ENCODE assay signal across 8 mouse cellular contexts in genomic region chr13:51228862-51229770, GRCm38 (mm10). TPM values are rescaled to one million over a fixed set of nuclear protein-coding genes. Genes with fewer than 3 reads are reported as not detected.
DNase-seq lines count a peak whose midpoint lies in the region; ATAC-seq lines count a peak whose summit lies in the region.

No protein-coding gene starts in this region.

- no peaks in the 10 kb centered on the region for H3K27me3 ChIP-seq in heart, embryonic 10.5 days (ENCODE audit: insufficient read depth, poor library complexity, severe bottlenecking)
- no peaks in the 10 kb centered on the region for H3K27me3 ChIP-seq in forebrain, embryonic 14.5 days (replicated peaks; ENCODE audit: control insufficient read depth, insufficient read depth, low read length)

- H3K9ac ChIP-seq in forebrain, embryonic 14.5 days (ENCODE audit: low read length) = peak overlapping the region; percentile 21; the same call in 1 of the 2 replicates

- peaks cover 9% of the 10 kb centered on the region for H3K4me1 ChIP-seq in heart, embryonic 10.5 days
- peaks cover 10% of the 10 kb centered on the region; the same call in 1 of the 2 replicates for H3K4me1 ChIP-seq in forebrain, embryonic 14.5 days (ENCODE audit: control insufficient read depth, insufficient read depth, low read length)

- WGBS in heart, embryonic 10.5 days = 70% methylated on average over 30 of the region's 30 CpGs
- 5% methylated on average over 30 of the region's 30 CpGs for WGBS in forebrain, embryonic 14.5 days

- H3K4me3 ChIP-seq in heart, embryonic 10.5 days = no peak overlapping the region
- H3K4me3 ChIP-seq in forebrain, embryonic 14.5 days (ENCODE audit: low read depth, low read length) = no peak overlapping the region; the same call in 1 of the 2 replicates

- peak overlapping the region; percentile 37 for H3K4me2 ChIP-seq in forebrain, embryonic 14.5 days (ENCODE audit: low read length)

- ATAC-seq in forebrain, embryonic 14.5 days = peak; percentile 75
- no peak for ATAC-seq in monocyte, adult 5-6 weeks (replicated peaks; ENCODE audit: insufficient number of reproducible peaks, low FRiP score, low TSS enrichment, poor library complexity, severe bottlenecking)
- ATAC-seq in megakaryocyte-erythroid progenitor cell, adult 5-6 weeks (replicated peaks; ENCODE audit: low FRiP score, low TSS enrichment, poor library complexity, severe bottlenecking) = no peak

- H3K27ac ChIP-seq in heart, embryonic 10.5 days = 0 out of 2 replicates have a peak overlapping the region, but pooled peaks have one; percentile 32
- peak overlapping the region; percentile 39; the same call in 1 of the 2 replicates for H3K27ac ChIP-seq in forebrain, embryonic 14.5 days (ENCODE audit: low read depth, low read length)

- no peaks in the 10 kb centered on the region for H3K36me3 ChIP-seq in heart, embryonic 10.5 days
- H3K36me3 ChIP-seq in forebrain, embryonic 14.5 days (ENCODE audit: control insufficient read depth, insufficient read depth, low read length) = no peaks in the 10 kb centered on the region

- DNase-seq in heart, embryonic 10.5 days (ENCODE audit: low spot score) = peak; percentile 76
- no peak for DNase-seq in heart, adult 11 months
- peak; percentile 22 for DNase-seq in brain, adult 2 months (ENCODE audit: low read depth, low spot score)
- peak; percentile 64 for DNase-seq in forebrain, embryonic 14.5 days (ENCODE audit: low spot score)
- peak; percentile 67 for DNase-seq in lung, postnatal 10 days
- no peak for DNase-seq in thymus, postnatal 4 days

- H3K9me3 ChIP-seq in heart, embryonic 10.5 days = no peaks in the 10 kb centered on the region
- peaks cover 4% of the 10 kb centered on the region; the same call in 1 of the 2 replicates for H3K9me3 ChIP-seq in forebrain, embryonic 14.5 days (replicated peaks; ENCODE audit: control insufficient read depth, low read length)

RNA-seq across cellular contexts. Expression of gene Nxnl2, which starts 58.3 kb away (rescaled TPM):
- polyA plus RNA-seq in heart, embryonic 10.5 days (2016; fragmentation: Nextera tagmentation; extraction: Ambion mirVana) = 0.26 and 0.53 TPM in 2 replicates
- 0.91 and 1.1 TPM in 2 replicates for polyA plus RNA-seq in forebrain, embryonic 14.5 days (2014; fragmentation: Nextera tagmentation; extraction: Ambion mirVana)
- total RNA-seq in monocyte, adult 5-6 weeks (2017) = 2.0 TPM in 1 of 3 replicates, not detected in the others
- not detected in 2 replicates for total RNA-seq in megakaryocyte-erythroid progenitor cell, adult 5-6 weeks (2014; fragmentation: Nextera tagmentation)
- not detected in 2 replicates for total RNA-seq in megakaryocyte-erythroid progenitor cell, adult 5-6 weeks (2017)

Comparison
In these comparisons a context has a peak if more than half of its experiments do, and no peak if none do; other contexts are left out.
1. DNase-seq: peak in heart, embryonic 10.5 days (single experiment), brain, adult 2 months (single experiment), forebrain, embryonic 14.5 days (single experiment) and lung, postnatal 10 days (single experiment); none in heart, adult 11 months (single experiment) and thymus, postnatal 4 days (single experiment).